ENCODE assay signal across 7 mouse cellular contexts in genomic region chr5:109559191-109559590, GRCm38 (mm10). TPM values are rescaled to one million over a fixed set of nuclear protein-coding genes. Genes with fewer than 3 reads are reported as not detected.
DNase-seq lines count a peak whose midpoint lies in the region; ATAC-seq lines count a peak whose summit lies in the region.

No protein-coding gene starts in this region.

- ATAC-seq in lung, embryonic 16.5 days (ENCODE audit: low read depth): no peak
- ATAC-seq in embryonic facial prominence, embryonic 11.5 days (replicated peaks; ENCODE audit: insufficient number of reproducible peaks, low FRiP score, low TSS enrichment, low read depth): no peak
- no peak for ATAC-seq in midbrain, embryonic 11.5 days (ENCODE audit: low FRiP score)
- ATAC-seq in megakaryocyte-erythroid progenitor cell, adult 5-6 weeks (replicated peaks; ENCODE audit: low FRiP score, low TSS enrichment, poor library complexity, severe bottlenecking): no peak

- H3K4me3 ChIP-seq in lung, embryonic 16.5 days (ENCODE audit: low read length): peak overlapping the region; percentile 80
- H3K4me3 ChIP-seq in embryonic facial prominence, embryonic 11.5 days (ENCODE audit: low read depth, low read length): peak overlapping the region; percentile 58
- peak overlapping the region; percentile 70 for H3K4me3 ChIP-seq in hindbrain, embryonic 10.5 days
- H3K4me3 ChIP-seq in midbrain, embryonic 11.5 days (ENCODE audit: low read depth, low read length): peak overlapping the region; percentile 56

- peak overlapping the region; percentile 63 for H3K4me2 ChIP-seq in lung, embryonic 16.5 days (ENCODE audit: low read depth, low read length)
- no peak overlapping the region; the same call in 1 of the 2 replicates for H3K4me2 ChIP-seq in embryonic facial prominence, embryonic 11.5 days (ENCODE audit: low read depth, low read length)
- H3K4me2 ChIP-seq in midbrain, embryonic 11.5 days: peak overlapping the region; percentile 34

- H3K9me3 ChIP-seq in lung, embryonic 16.5 days (ENCODE audit: control insufficient read depth, low read length): peaks cover 25% of the 10 kb centered on the region
- peaks cover 15% of the 10 kb centered on the region for H3K9me3 ChIP-seq in embryonic facial prominence, embryonic 11.5 days (replicated peaks; ENCODE audit: control insufficient read depth, low read length)
- H3K9me3 ChIP-seq in hindbrain, embryonic 10.5 days: peaks cover 54% of the 10 kb centered on the region
- H3K9me3 ChIP-seq in midbrain, embryonic 11.5 days (ENCODE audit: control insufficient read depth, low read length): peaks cover 24% of the 10 kb centered on the region

- peaks cover 21% of the 10 kb centered on the region for H3K36me3 ChIP-seq in lung, embryonic 16.5 days (ENCODE audit: control insufficient read depth, insufficient read depth, low read length)
- H3K36me3 ChIP-seq in embryonic facial prominence, embryonic 11.5 days (replicated peaks; ENCODE audit: control insufficient read depth, insufficient read depth, low read depth, low read length): no peaks in the 10 kb centered on the region
- peaks cover 19% of the 10 kb centered on the region for H3K36me3 ChIP-seq in hindbrain, embryonic 10.5 days
- peaks cover 3% of the 10 kb centered on the region; the same call in 1 of the 2 replicates for H3K36me3 ChIP-seq in midbrain, embryonic 11.5 days (ENCODE audit: control insufficient read depth, insufficient read depth, low read length)

- H3K9ac ChIP-seq in lung, embryonic 16.5 days (ENCODE audit: low read length): no peak overlapping the region; the same call in 1 of the 2 replicates
- H3K9ac ChIP-seq in embryonic facial prominence, embryonic 11.5 days (replicated peaks; ENCODE audit: low read length): no peak overlapping the region
- no peak overlapping the region for H3K9ac ChIP-seq in midbrain, embryonic 11.5 days (ENCODE audit: low read length)

- no peak for DNase-seq in lung, postnatal 14 days
- DNase-seq in embryonic facial prominence, embryonic 11.5 days (ENCODE audit: low spot score): no peak
- DNase-seq in hindbrain, embryonic 10.5 days (ENCODE audit: low spot score): no peak
- DNase-seq in midbrain, embryonic 11.5 days (ENCODE audit: low spot score, missing footprints): no peak
- DNase-seq in adrenal gland, postnatal 36 days: no peak

- peak overlapping the region; percentile 98; the same call in 1 of the 2 replicates for H3K27ac ChIP-seq in lung, embryonic 16.5 days (ENCODE audit: low read length)
- no peak overlapping the region for H3K27ac ChIP-seq in embryonic facial prominence, embryonic 11.5 days (replicated peaks; ENCODE audit: low read depth, low read length)
- H3K27ac ChIP-seq in hindbrain, embryonic 10.5 days: peak overlapping the region; percentile 92
- no peak overlapping the region for H3K27ac ChIP-seq in midbrain, embryonic 11.5 days (ENCODE audit: low read depth, low read length)

- no peaks in the 10 kb centered on the region for H3K4me1 ChIP-seq in lung, embryonic 16.5 days (replicated peaks; ENCODE audit: control insufficient read depth, insufficient read depth, low read length)
- no peaks in the 10 kb centered on the region for H3K4me1 ChIP-seq in embryonic facial prominence, embryonic 11.5 days (ENCODE audit: control insufficient read depth, insufficient read depth, low read length)
- no peaks in the 10 kb centered on the region for H3K4me1 ChIP-seq in hindbrain, embryonic 10.5 days (replicated peaks)
- no peaks in the 10 kb centered on the region for H3K4me1 ChIP-seq in midbrain, embryonic 11.5 days (ENCODE audit: control insufficient read depth, insufficient read depth, low read length)

- H3K27me3 ChIP-seq in lung, embryonic 16.5 days (ENCODE audit: control insufficient read depth, insufficient read depth, low read depth, low read length): no peaks in the 10 kb centered on the region
- no peaks in the 10 kb centered on the region for H3K27me3 ChIP-seq in embryonic facial prominence, embryonic 11.5 days (ENCODE audit: control insufficient read depth, insufficient read depth, low read length)
- H3K27me3 ChIP-seq in hindbrain, embryonic 10.5 days (ENCODE audit: insufficient read depth, poor library complexity, severe bottlenecking): no peaks in the 10 kb centered on the region
- no peaks in the 10 kb centered on the region for H3K27me3 ChIP-seq in midbrain, embryonic 11.5 days (ENCODE audit: control insufficient read depth, insufficient read depth, low read length)

- 19% methylated on average over 6 of the region's 6 CpGs for WGBS in lung, embryonic 16.5 days
- 24% methylated on average over 6 of the region's 6 CpGs for WGBS in embryonic facial prominence, embryonic 11.5 days
- 23% methylated on average over 6 of the region's 6 CpGs for WGBS in hindbrain, embryonic 10.5 days
- WGBS in midbrain, embryonic 11.5 days: 26% methylated on average over 6 of the region's 6 CpGs

RNA-seq across cellular contexts. Expression of gene Crlf2, which starts 0.4 kb away (rescaled TPM):
- 11.8 and 13.2 TPM in 2 replicates for polyA plus RNA-seq in lung, embryonic 16.5 days (2015; fragmentation: Nextera tagmentation; extraction: Ambion mirVana)
- 1.9 and 2.6 TPM in 2 replicates for polyA plus RNA-seq in embryonic facial prominence, embryonic 11.5 days (2014; fragmentation: Nextera tagmentation; extraction: Ambion mirVana)
- 4.0 and 6.5 TPM in 2 replicates for polyA plus RNA-seq in hindbrain, embryonic 10.5 days (2016; fragmentation: Nextera tagmentation; extraction: Ambion mirVana)
- polyA plus RNA-seq in midbrain, embryonic 11.5 days (2014; fragmentation: Nextera tagmentation; extraction: Ambion mirVana): 2.4 and 2.9 TPM in 2 replicates
- 10 to 100 TPM; 34.5 to 41.9 TPM for total RNA-seq in adrenal gland, postnatal 36 days (2021)
- 2.8 and 3.3 TPM in 2 replicates for total RNA-seq in megakaryocyte-erythroid progenitor cell, adult 5-6 weeks (2014; fragmentation: Nextera tagmentation)
- 7.7 and 13.2 TPM in 2 replicates for total RNA-seq in megakaryocyte-erythroid progenitor cell, adult 5-6 weeks (2017)

Comparison
In these comparisons a context has a peak if more than half of its experiments do, and no peak if none do; other contexts are left out.
1. H3K27ac ChIP-seq: peak in lung, embryonic 16.5 days (single experiment) and hindbrain, embryonic 10.5 days (single experiment); none in embryonic facial prominence, embryonic 11.5 days (single experiment) and midbrain, embryonic 11.5 days (single experiment).
2. Peak in every context shown above with its lines, with median percentiles within 50 percentile points of each other: H3K4me3 ChIP-seq.